ENCODE assay signal across 14 mouse cellular contexts in genomic region chr5:92283107-92283506, GRCm38 (mm10). TPM values are rescaled to one million over a fixed set of nuclear protein-coding genes. Genes with fewer than 3 reads are reported as not detected.
DNase-seq lines count a peak whose midpoint lies in the region; ATAC-seq and TF ChIP-seq lines count a peak whose summit lies in the region.
"Had no signal": no experiment of that assay in that cellular context is flagged by ENCODE, and none has a peak within 500 bp of the region (broad histone marks: within the 10 kb centered on the region; RNA-seq: fewer than 3 reads in every experiment).

No protein-coding gene starts in this region.

- peak overlapping the region; percentile 51 for H3K27ac ChIP-seq in heart, postnatal 0 days (ENCODE audit: low read depth)
- peak overlapping the region; percentile 45 for H3K27ac ChIP-seq in liver, embryonic 15.5 days (replicated peaks)
- H3K27ac ChIP-seq in midbrain, embryonic 10.5 days (replicated peaks): no peak overlapping the region
- H3K27ac ChIP-seq in forebrain, embryonic 14.5 days (ENCODE audit: low read depth, low read length): no peak overlapping the region
- H3K27ac ChIP-seq: lung, embryonic 15.5 days; midbrain, embryonic 13.5 days; neural tube, embryonic 12.5 days had no signal

- WGBS in heart, postnatal 0 days: 34% methylated on average over 3 of the region's 3 CpGs
- WGBS in liver, embryonic 15.5 days (ENCODE audit: insufficient replicate concordance): 21% methylated on average over 3 of the region's 3 CpGs
- WGBS in midbrain, embryonic 10.5 days: 70% methylated on average over 3 of the region's 3 CpGs
- WGBS in forebrain, embryonic 14.5 days: 78% methylated on average over 3 of the region's 3 CpGs

- no peak overlapping the region for H3K4me2 ChIP-seq in heart, postnatal 0 days (ENCODE audit: low read depth, low read length)
- peak overlapping the region; percentile 46 for H3K4me2 ChIP-seq in liver, embryonic 15.5 days
- H3K4me2 ChIP-seq in forebrain, embryonic 14.5 days (ENCODE audit: low read length): no peak overlapping the region
- H3K4me2 ChIP-seq: heart, embryonic 11.5 days; lung, embryonic 15.5 days; midbrain, embryonic 13.5 days; neural tube, embryonic 12.5 days had no signal

- no peak for ATAC-seq in heart, postnatal 0 days (ENCODE audit: insufficient read depth, low read depth)
- ATAC-seq in erythroblast, adult 5-6 weeks (replicated peaks; ENCODE audit: low FRiP score, poor library complexity, severe bottlenecking): 0 out of 2 replicates have a peak, but pooled peaks have one; percentile 68
- peak; percentile 53 for ATAC-seq in liver, embryonic 15.5 days (ENCODE audit: insufficient read depth)
- no peak for ATAC-seq in forebrain, embryonic 14.5 days
- ATAC-seq: midbrain, embryonic 13.5 days had no signal

- H3K4me1 ChIP-seq in heart, postnatal 0 days (ENCODE audit: control insufficient read depth, insufficient read depth): peaks cover 19% of the 10 kb centered on the region
- peaks cover 38% of the 10 kb centered on the region for H3K4me1 ChIP-seq in liver, embryonic 15.5 days (replicated peaks)
- H3K4me1 ChIP-seq in midbrain, embryonic 10.5 days: peaks cover 12% of the 10 kb centered on the region
- no peaks in the 10 kb centered on the region for H3K4me1 ChIP-seq in forebrain, embryonic 14.5 days (ENCODE audit: control insufficient read depth, insufficient read depth, low read length)
- H3K4me1 ChIP-seq: neural tube, embryonic 12.5 days had no signal

- TF ChIP-seq EP300 in heart, postnatal 0 days (IDR thresholded peaks at IDR 0.05; ENCODE audit: low read depth): no peak

- no peak overlapping the region for H3K4me3 ChIP-seq in heart, postnatal 0 days (ENCODE audit: low read depth, low read length)
- H3K4me3 ChIP-seq in liver, embryonic 15.5 days (replicated peaks): no peak overlapping the region
- no peak overlapping the region for H3K4me3 ChIP-seq in midbrain, embryonic 10.5 days
- no peak overlapping the region for H3K4me3 ChIP-seq in forebrain, embryonic 14.5 days (ENCODE audit: low read depth, low read length)
- H3K4me3 ChIP-seq: lung, embryonic 15.5 days; midbrain, embryonic 13.5 days; neural tube, embryonic 12.5 days had no signal

- DNase-seq in heart, postnatal 0 days (ENCODE audit: low spot score): no peak
- no peak for DNase-seq in heart, adult 9 months (ENCODE audit: low spot score in 2 of 2)
- no peak for DNase-seq in midbrain, embryonic 10.5 days (ENCODE audit: low spot score)
- no peak for DNase-seq in frontal cortex, postnatal 36 days (ENCODE audit: low spot score in 2 of 2)
- no peak for DNase-seq in forebrain, embryonic 14.5 days (ENCODE audit: low spot score)
- DNase-seq: retina, postnatal 1 day; thymus, postnatal 14 days had no signal

- no peaks in the 10 kb centered on the region for H3K9me3 ChIP-seq in heart, postnatal 0 days (replicated peaks; ENCODE audit: control insufficient read depth, low read length)
- H3K9me3 ChIP-seq in liver, embryonic 15.5 days (replicated peaks): no peaks in the 10 kb centered on the region
- no peaks in the 10 kb centered on the region for H3K9me3 ChIP-seq in midbrain, embryonic 10.5 days (replicated peaks)
- H3K9me3 ChIP-seq in forebrain, embryonic 14.5 days (replicated peaks; ENCODE audit: control insufficient read depth, low read length): no peaks in the 10 kb centered on the region
- H3K9me3 ChIP-seq: lung, embryonic 15.5 days; midbrain, embryonic 13.5 days; neural tube, embryonic 12.5 days had no signal

- peaks cover 32% of the 10 kb centered on the region for H3K36me3 ChIP-seq in heart, postnatal 0 days (replicated peaks; ENCODE audit: control insufficient read depth, insufficient read depth, low read length)
- H3K36me3 ChIP-seq in liver, embryonic 15.5 days (replicated peaks): peaks cover 27% of the 10 kb centered on the region
- peaks cover 33% of the 10 kb centered on the region for H3K36me3 ChIP-seq in midbrain, embryonic 10.5 days
- H3K36me3 ChIP-seq in forebrain, embryonic 14.5 days (ENCODE audit: control insufficient read depth, insufficient read depth, low read length): peaks cover 26% of the 10 kb centered on the region

- H3K27me3 ChIP-seq in heart, postnatal 0 days (ENCODE audit: control insufficient read depth, insufficient read depth, low read length): no peaks in the 10 kb centered on the region
- H3K27me3 ChIP-seq in liver, embryonic 15.5 days: peaks cover 3% of the 10 kb centered on the region; the same call in 1 of the 2 replicates
- 0 out of 2 replicates have a peak, but pooled peaks cover 5% of the 10 kb centered on the region for H3K27me3 ChIP-seq in midbrain, embryonic 10.5 days (ENCODE audit: low read depth, poor library complexity, severe bottlenecking)
- H3K27me3 ChIP-seq in forebrain, embryonic 14.5 days (replicated peaks; ENCODE audit: control insufficient read depth, insufficient read depth, low read length): no peaks in the 10 kb centered on the region
- H3K27me3 ChIP-seq: lung, embryonic 15.5 days; midbrain, embryonic 13.5 days; neural tube, embryonic 12.5 days had no signal

- no peak overlapping the region for H3K9ac ChIP-seq in heart, postnatal 0 days (replicated peaks; ENCODE audit: low read depth, low read length)
- no peak overlapping the region for H3K9ac ChIP-seq in liver, embryonic 15.5 days
- no peak overlapping the region for H3K9ac ChIP-seq in forebrain, embryonic 14.5 days (ENCODE audit: low read length)
- H3K9ac ChIP-seq: lung, embryonic 15.5 days; midbrain, embryonic 13.5 days; neural tube, embryonic 12.5 days had no signal

- TF ChIP-seq CTCF in heart, postnatal 0 days (IDR thresholded peaks at IDR 0.05; ENCODE audit: low read depth): no peak

RNA-seq across cellular contexts. Expression of gene Naaa, which starts 5.1 kb away (rescaled TPM):
- 5.7 and 9.7 TPM in 2 replicates for total RNA-seq in heart, postnatal 0 days (2014; rRNA removed; ENCODE audit: low replicate concordance)
- 6.4 and 7.5 TPM in 2 replicates for polyA plus RNA-seq in heart, postnatal 0 days (2015; fragmentation: Nextera tagmentation; extraction: Ambion mirVana)
- total RNA-seq in erythroblast, adult 5-6 weeks (2015; ENCODE audit: low replicate concordance): 10.6 and 27.2 TPM in 2 replicates
- total RNA-seq in erythroblast, adult 5-6 weeks (2017; ENCODE audit: low replicate concordance): 9.8 and 10.4 TPM in 2 replicates
- polyA plus RNA-seq in liver, embryonic 15.5 days (2015; fragmentation: Nextera tagmentation; extraction: Ambion mirVana): 5.3 and 5.8 TPM in 2 replicates
- polyA plus RNA-seq in midbrain, embryonic 10.5 days (2016; fragmentation: Nextera tagmentation; extraction: Ambion mirVana): 3.9 and 4.5 TPM in 2 replicates
- 8.8 and 10.0 TPM in 2 replicates for polyA plus RNA-seq in forebrain, embryonic 14.5 days (2014; fragmentation: Nextera tagmentation; extraction: Ambion mirVana)

RNA-seq across cellular contexts. Expression of gene Ppef2, which starts 27.0 kb away (rescaled TPM):
- total RNA-seq in heart, postnatal 0 days (2014; rRNA removed; ENCODE audit: low replicate concordance): 0.31 TPM in 1 of 2 replicates, not detected in the other
- polyA plus RNA-seq in heart, postnatal 0 days (2015; fragmentation: Nextera tagmentation; extraction: Ambion mirVana): 0.07 TPM in 1 of 2 replicates, not detected in the other
- not detected in 2 replicates for total RNA-seq in erythroblast, adult 5-6 weeks (2015; ENCODE audit: low replicate concordance)
- total RNA-seq in erythroblast, adult 5-6 weeks (2017; ENCODE audit: low replicate concordance): not detected in 2 replicates
- polyA plus RNA-seq in liver, embryonic 15.5 days (2015; fragmentation: Nextera tagmentation; extraction: Ambion mirVana): 0.05 and 0.06 TPM in 2 replicates
- 0.35 and 0.47 TPM in 2 replicates for polyA plus RNA-seq in midbrain, embryonic 10.5 days (2016; fragmentation: Nextera tagmentation; extraction: Ambion mirVana)
- 0.25 and 0.36 TPM in 2 replicates for polyA plus RNA-seq in forebrain, embryonic 14.5 days (2014; fragmentation: Nextera tagmentation; extraction: Ambion mirVana)

RNA-seq across cellular contexts. Expression of gene Sdad1, which starts 27.2 kb away (rescaled TPM):
- 34.0 and 37.0 TPM in 2 replicates for total RNA-seq in heart, postnatal 0 days (2014; rRNA removed; ENCODE audit: low replicate concordance)
- 13.7 and 13.8 TPM in 2 replicates for polyA plus RNA-seq in heart, postnatal 0 days (2015; fragmentation: Nextera tagmentation; extraction: Ambion mirVana)
- total RNA-seq in erythroblast, adult 5-6 weeks (2015; ENCODE audit: low replicate concordance): 4.4 and 21.1 TPM in 2 replicates
- 9.9 and 11.8 TPM in 2 replicates for total RNA-seq in erythroblast, adult 5-6 weeks (2017; ENCODE audit: low replicate concordance)
- 14.2 and 16.0 TPM in 2 replicates for polyA plus RNA-seq in liver, embryonic 15.5 days (2015; fragmentation: Nextera tagmentation; extraction: Ambion mirVana)
- 48.8 and 52.9 TPM in 2 replicates for polyA plus RNA-seq in midbrain, embryonic 10.5 days (2016; fragmentation: Nextera tagmentation; extraction: Ambion mirVana)
- 28.6 and 33.2 TPM in 2 replicates for polyA plus RNA-seq in forebrain, embryonic 14.5 days (2014; fragmentation: Nextera tagmentation; extraction: Ambion mirVana)

RNA-seq across cellular contexts. Expression of gene Cxcl9, which starts 44.8 kb away (rescaled TPM):
- not detected in 2 replicates for total RNA-seq in heart, postnatal 0 days (2014; rRNA removed; ENCODE audit: low replicate concordance)
- polyA plus RNA-seq in heart, postnatal 0 days (2015; fragmentation: Nextera tagmentation; extraction: Ambion mirVana): 0.07 and 0.12 TPM in 2 replicates
- 5.2 TPM in 1 of 2 replicates, not detected in the other for total RNA-seq in erythroblast, adult 5-6 weeks (2015; ENCODE audit: low replicate concordance)
- total RNA-seq in erythroblast, adult 5-6 weeks (2017; ENCODE audit: low replicate concordance): not detected in 2 replicates
- polyA plus RNA-seq in liver, embryonic 15.5 days (2015; fragmentation: Nextera tagmentation; extraction: Ambion mirVana): not detected in 2 replicates
- polyA plus RNA-seq in midbrain, embryonic 10.5 days (2016; fragmentation: Nextera tagmentation; extraction: Ambion mirVana): not detected in 2 replicates
- not detected in 2 replicates for polyA plus RNA-seq in forebrain, embryonic 14.5 days (2014; fragmentation: Nextera tagmentation; extraction: Ambion mirVana)
- total RNA-seq: left cerebral cortex, postnatal 14 days had no signal
- polyA plus RNA-seq: heart, embryonic 11.5 days; lung, embryonic 15.5 days; midbrain, embryonic 13.5 days; neural tube, embryonic 12.5 days had no signal

RNA-seq across cellular contexts. Expression of gene Art3, which starts 48.5 kb away (rescaled TPM):
- total RNA-seq in heart, postnatal 0 days (2014; rRNA removed; ENCODE audit: low replicate concordance): 186 and 226 TPM in 2 replicates
- polyA plus RNA-seq in heart, postnatal 0 days (2015; fragmentation: Nextera tagmentation; extraction: Ambion mirVana): 294 and 306 TPM in 2 replicates
- 8.1 TPM in 1 of 2 replicates, not detected in the other for total RNA-seq in erythroblast, adult 5-6 weeks (2015; ENCODE audit: low replicate concordance)
- not detected in 2 replicates for total RNA-seq in erythroblast, adult 5-6 weeks (2017; ENCODE audit: low replicate concordance)
- 1.2 and 1.4 TPM in 2 replicates for polyA plus RNA-seq in liver, embryonic 15.5 days (2015; fragmentation: Nextera tagmentation; extraction: Ambion mirVana)
- polyA plus RNA-seq in midbrain, embryonic 10.5 days (2016; fragmentation: Nextera tagmentation; extraction: Ambion mirVana): 0.98 and 1.6 TPM in 2 replicates
- polyA plus RNA-seq in forebrain, embryonic 14.5 days (2014; fragmentation: Nextera tagmentation; extraction: Ambion mirVana): 2.9 and 4.9 TPM in 2 replicates

Comparison
In these comparisons a context has a peak if more than half of its experiments do, and no peak if none do; other contexts are left out.
1. ATAC-seq: peak in erythroblast, adult 5-6 weeks (single experiment) and liver, embryonic 15.5 days (single experiment); none in heart, postnatal 0 days (single experiment) and forebrain, embryonic 14.5 days (single experiment).
2. H3K27ac ChIP-seq: peak in heart, postnatal 0 days (single experiment) and liver, embryonic 15.5 days (single experiment); none in midbrain, embryonic 10.5 days (single experiment) and forebrain, embryonic 14.5 days (single experiment).